Mouse (Mus musculus) v-Abl transformed pro-B cells (cell line): ENCODE data around the gene Gm4131.

Source experiments
- in situ Hi-C, 2 experiments: fragments of 400-800 bp; cut with MboI; formaldehyde crosslinking; loops; one replicate each; pipeline ENCODE4 v1.15.1; 2025; ENCODE audit not compliant: unreplicated experiment in 2 of 2

Gm4131 gene

DNA sequence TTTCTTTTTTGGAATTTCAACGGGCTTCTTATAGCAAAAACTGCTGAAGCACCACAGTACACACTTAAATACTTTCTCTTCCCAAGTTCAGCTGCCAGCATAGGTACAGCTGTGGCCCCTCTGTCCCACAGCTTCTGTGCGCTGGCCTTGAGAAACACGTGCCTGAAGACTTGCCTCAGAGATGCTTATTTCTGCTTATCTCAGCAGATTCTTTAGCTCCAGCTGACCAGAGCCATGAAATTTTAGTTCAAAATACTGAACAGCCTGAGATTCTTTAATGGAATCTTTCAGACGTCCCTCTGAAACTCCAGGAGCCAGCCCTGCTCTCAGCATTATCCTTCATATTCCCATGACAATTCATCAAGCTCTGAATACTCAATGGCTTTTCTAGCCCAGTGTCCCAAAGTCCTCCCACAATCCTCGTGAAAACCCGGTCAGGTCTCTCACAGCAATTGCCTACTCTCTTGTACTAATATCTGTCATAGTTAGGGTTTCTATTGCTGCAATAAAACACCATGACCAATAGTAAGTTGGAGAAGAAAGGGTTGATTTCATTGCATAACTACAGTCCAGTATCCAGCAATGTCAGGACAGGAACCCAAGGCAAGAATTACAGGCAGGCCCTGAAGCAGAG, 98.5 kb downstream of the Gm4131 start:
- in situ Hi-C loops: no loop called here

DNA sequence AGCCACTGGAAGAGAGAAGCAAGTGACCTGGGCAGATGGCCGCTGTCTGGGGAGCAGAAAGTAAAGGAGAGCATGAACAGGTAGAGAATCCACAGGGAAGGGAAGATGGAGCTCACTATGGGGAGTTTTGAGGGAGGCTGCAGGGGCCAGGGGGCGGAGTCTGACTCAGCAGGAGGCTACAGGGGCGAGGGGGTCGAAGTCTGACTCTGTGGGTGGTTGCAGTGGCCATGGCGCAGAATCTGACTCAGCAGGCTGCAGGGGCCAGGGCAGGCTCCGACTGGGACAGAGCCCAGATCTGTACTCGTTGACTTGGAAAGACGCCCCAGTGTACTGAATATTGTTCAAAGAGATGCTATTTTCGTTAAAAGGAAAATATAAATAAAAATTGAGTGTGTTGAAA, 101.8 kb downstream of the Gm4131 start:
- in situ Hi-C loops: no loop called here

DNA sequence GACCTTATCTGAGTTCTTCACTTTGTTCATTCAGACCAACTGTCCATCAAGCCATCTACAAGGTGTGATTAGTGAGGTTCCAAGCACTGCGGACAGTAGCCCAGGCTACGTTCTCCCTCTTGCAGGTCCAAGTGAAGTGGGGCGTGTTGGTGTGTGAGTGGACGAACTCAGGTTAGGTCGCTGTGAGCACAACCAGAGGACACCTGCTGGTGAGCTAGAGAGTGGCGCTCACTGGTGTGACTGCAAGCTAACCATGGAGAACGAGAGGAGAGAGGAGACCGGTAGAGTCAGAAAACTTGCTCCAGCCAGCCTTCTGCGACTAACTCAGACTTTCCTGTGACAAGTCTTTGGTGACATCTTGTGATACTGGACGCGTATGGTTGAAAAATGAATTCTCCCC, 107.2 kb downstream of the Gm4131 start:
- in situ Hi-C loops: loop anchor here (5.0 to 10.0 kb wide), 9 partner anchors 135 to 1127 kb away; no protein-coding TSS in a partner anchor

DNA sequence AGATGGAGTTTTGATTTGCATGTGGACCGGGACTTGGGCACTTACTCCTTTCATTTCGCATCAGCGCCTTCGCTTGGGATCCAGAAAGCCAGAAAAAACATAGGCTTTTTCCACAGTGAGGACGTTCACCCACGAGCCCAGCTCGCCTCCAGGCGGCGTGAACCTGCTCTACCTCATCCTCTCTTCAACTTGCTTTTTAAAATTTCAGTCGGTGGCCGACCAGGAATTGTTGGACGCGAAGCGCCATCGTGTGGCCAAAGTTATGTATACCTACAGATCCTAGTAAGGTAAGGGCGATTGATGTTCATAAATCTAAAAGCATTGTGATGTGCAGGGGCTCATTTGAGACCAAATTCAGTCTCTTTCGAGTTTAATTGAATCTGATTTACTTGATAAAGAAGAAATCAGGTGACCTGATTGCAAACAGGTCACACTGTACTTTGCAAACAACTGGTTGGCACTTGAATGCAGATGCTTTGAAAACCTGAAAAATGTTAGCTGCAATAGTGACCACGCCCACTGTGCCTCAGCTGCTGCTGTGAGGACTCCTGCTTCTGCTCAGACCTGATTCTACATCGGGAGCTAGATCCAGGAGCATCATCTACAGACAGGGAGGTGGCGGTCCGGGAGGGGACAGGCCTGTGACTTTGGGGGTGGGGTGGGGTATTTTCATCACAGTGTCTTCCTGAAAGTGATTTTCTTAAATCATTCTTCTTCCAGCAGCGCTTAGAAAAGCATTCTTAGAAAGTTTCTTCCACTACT, 109.1 kb downstream of the Gm4131 start:
- in situ Hi-C loops: loop anchor here (5.0 to 10.0 kb wide), 9 partner anchors 133 to 1125 kb away; no protein-coding TSS in a partner anchor

DNA sequence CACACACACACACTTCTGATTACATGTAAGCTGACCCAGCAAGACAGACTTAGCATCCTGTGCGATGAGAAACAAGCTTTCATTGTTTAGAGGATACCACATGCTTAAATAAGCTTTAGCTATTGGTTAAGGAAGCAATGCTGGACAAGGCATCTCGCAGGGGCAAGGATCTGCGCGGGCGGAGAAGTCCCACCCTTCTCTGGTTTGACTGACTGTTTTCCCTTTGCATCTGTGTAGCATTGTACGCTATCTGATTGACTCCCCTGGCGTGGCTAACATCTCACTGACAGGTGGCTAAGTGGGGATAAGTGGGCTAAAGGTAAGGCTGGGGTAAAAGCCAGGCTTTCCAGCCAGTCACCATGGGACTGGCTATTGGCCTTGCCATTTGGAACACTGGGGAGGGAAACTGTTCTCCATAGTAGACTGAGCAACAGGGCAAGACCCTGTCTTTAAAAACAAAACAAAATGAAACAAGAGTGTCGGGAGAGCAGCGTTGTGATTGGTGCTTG, 110.4 kb downstream of the Gm4131 start, which contains the start of gene Gucy1b2:
Gene Gucy1b2, minus strand, starts transcription at position 51 of the 509 bp plus-strand sequence.
- in situ Hi-C loops: loop anchor here (5.0 to 10.0 kb wide), 9 partner anchors 131 to 1124 kb away; no protein-coding TSS in a partner anchor

DNA sequence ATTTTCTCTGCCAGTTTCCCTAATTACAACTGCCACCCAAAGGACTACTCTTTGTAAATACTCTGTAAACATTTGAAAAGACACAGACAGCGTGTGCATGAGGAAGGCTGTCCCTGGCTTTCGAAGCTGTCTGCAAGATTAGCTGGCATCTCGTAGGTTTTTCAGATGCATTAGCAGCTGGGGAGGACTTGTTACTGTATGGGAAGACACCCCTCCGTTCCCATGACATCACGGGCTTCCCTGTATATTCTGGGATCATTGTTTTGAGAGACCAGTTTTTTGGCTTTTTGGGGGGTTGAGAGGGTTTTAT, 111.2 kb downstream of the Gm4131 start:
- in situ Hi-C loops: loop anchor here (5.0 to 10.0 kb wide), 9 partner anchors 131 to 1123 kb away; no protein-coding TSS in a partner anchor

DNA sequence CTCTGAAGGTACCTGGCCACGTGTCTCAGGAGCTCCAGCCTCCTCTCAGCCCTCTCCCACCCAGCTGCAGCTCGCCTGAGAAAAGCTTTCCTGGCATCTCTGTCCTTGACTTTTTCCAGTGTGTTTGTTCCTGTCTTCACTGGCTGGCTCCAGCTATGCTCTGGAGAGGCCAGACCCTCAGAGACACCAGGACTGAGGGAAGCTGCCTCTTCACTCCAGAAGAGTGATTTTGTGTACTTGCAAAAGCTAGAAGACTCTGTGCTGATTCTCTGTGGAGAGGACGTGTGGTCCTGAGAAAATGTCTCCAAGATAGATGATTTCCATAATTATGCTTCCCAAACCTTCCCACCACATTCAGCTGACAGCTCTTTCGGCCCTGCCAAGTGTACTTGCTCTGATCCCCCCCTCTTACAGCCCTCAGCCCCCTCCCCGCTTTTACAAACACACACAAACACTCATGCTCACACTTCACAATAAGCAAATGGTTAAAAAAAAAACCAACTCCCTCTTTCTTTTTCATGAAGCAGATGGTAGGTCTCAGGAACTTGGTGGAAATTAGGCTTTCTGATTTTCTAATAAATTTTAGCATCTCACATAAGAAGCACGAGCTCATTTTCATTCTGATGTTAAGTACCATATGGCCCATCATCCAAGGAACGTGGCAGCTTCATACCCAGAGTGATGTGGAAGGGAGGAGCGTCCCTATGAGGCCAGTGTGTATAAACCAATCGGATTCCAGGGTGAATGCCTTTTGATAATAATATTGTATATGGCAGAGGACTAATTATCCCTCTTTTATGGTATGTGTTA, 111.8 kb downstream of the Gm4131 start:
- in situ Hi-C loops: loop anchor here (5.0 to 10.0 kb wide), 10 partner anchors 130 to 1123 kb away; no protein-coding TSS in a partner anchor

DNA sequence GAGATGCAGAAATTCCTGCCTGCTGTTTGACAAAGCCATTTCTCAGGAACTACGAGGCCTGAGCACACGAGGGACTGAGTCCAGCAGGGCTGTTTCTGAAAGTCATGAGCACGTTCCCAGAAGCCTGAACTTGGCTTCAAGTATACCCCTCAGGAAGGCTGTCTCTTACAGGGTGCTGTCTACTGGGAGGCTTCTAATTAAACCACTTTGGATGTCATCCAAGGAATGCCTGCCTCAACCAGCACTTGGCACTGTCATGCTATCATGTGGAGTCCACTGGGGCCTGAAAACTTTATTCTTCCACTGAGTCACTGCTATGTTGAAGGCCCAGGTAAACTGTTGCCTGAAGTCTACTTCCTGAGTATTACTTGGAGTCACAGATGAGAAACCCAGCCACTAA, 112.6 kb downstream of the Gm4131 start:
- in situ Hi-C loops: loop anchor here (5.0 to 10.0 kb wide), 4 partner anchors 129 to 799 kb away; no protein-coding TSS in a partner anchor

DNA sequence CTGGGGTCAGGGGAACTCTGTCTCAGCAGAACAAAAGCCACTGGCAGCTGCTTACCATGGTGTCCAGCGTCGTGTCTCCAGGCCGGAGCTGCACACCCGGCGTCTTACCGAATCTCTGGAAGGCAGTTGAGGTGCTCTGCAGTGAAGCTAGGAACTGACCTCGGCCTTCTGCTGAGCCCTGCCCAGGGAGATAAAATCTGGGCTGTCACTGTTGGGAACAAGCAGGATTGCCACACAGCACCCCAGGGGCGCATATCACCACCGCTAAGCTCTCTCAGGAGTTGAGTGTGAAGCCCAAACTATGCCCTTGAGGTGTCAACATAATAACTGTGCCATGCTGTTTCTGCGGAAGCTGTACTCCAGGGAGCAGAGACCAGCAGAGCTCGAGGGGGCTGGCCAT, 113.4 kb downstream of the Gm4131 start:
- in situ Hi-C loops: loop anchor here (5.0 to 10.0 kb wide), 4 partner anchors 128 to 798 kb away; no protein-coding TSS in a partner anchor

DNA sequence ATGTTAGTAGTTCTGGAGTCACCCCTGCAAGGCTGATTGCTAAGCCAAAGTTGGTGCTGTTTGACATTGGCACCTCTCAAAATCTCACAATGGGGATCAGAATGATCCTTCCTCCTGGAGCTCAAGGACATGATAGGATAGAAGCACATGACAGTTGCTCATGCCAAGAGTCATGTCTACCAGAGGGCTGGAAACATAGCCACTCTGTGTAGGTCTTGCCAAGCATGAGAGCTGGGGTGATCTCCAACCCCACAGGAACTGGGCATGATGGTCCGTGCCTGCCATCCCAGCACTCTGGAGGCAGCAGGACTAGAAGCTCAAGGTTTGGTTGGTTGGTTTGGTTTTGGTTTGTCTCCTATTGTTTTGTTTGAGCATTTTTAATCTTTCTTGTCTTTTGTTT, 116.0 kb downstream of the Gm4131 start:
- in situ Hi-C loops: loop anchor here (5.0 to 10.0 kb wide), 4 partner anchors 126 to 796 kb away; no protein-coding TSS in a partner anchor

DNA sequence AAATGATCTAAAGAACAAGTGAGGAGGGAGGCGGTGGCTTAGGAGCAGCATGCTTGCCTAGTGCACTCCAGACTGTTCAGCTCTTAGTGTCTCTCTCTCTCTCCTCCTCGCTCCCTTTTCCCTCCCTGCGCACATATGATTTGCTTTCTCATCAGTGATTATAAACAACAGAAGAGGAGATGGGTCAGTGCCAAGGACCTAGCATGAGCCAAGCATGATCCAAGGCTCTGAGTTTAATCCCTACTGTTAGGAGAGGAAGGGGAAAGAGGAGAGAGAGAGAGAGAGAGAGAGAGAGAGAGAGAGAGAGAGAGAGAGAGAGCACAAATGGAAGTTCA, 119.5 kb downstream of the Gm4131 start:
- in situ Hi-C loops: loop anchor here in 1 of 2 experiments (5.0 kb wide), 1 partner anchor 105 kb away; no protein-coding TSS in a partner anchor

DNA sequence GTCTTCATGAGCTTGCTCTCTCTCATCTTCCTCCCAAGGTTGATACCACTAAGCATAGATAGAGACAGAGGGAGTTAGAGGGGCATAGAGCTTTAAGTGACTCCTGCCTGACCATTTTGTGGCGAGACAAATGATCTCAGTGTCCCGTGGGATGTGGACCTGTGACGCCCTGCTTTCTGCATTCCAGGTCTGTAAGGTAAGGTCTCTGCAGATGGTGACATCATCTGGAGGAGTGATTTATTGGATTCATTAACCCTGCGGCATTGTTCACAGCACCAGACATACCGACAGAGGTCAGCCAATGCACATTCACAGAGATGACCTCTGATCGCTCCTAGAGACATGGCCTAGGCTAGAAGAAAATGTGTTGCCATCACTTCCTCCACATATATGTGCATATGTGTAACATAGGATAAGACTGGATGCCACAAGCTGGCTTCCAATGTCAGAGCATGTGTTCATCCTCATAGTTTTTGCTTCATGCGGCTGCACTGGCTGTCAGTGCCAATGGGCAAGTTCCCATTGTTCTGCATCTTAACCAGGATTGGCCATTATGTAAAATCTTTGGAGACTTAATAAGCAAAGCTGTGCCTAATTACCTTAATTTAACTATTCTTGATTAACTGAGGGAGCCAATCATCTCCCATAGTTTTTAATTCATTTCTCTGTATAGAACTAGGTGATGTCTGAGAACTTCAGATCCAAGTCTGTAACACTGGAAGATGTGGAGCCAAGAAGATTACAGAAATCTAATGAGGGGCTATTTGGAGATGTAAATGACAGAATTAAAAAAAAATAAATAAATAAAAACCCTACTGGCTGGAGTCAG, 120.1 kb downstream of the Gm4131 start:
- in situ Hi-C loops: loop anchor here in 1 of 2 experiments (5.0 kb wide), 1 partner anchor 104 kb away; no protein-coding TSS in a partner anchor

DNA sequence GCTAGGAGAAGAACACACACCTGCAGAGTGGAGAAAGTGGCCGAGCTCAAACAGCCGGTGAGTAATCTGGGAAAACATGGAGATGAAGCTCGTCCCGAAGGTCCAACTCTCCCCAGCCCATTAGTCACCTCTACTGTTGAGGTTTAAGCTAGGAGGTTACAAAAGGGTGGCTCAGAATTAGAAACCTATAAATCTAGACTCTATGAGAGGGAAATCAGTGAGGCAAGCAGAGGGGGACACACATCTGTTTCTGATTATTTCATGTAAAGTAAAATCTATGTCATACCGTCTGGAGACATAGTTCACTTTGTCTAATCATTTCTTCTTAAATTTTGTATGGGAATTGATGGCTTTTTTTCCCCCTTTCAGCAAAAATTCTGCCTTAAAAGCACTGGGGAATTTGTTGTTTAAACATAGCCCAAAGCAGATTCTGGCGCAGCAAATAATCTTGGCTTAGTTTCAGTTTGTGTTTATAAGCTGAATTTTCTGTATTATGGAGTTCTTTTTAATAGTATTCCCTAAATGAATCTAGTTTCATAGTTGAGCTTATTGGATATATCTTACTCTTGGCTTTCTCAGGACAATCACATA, 122.8 kb downstream of the Gm4131 start:
- in situ Hi-C loops: no loop called here

DNA sequence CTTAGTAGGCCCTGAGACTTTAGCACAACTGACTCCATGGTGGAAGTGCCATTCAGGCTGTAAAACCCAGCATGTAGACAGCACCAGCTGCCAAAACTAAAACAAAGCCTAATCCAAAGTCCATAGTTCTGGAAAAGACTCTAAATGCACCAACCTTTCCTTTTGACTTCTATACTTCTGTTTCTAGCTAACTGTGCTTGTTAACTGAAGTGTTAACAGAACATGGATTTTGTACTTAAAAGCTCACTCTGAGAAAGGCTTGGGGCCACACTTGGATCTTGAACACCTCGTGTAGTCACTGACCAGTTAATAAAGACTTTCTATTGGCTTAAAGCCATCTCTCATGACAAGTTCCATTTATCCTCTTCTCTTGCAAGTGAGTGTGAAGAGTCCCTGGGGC, 123.8 kb downstream of the Gm4131 start:
- in situ Hi-C loops: no loop called here

DNA sequence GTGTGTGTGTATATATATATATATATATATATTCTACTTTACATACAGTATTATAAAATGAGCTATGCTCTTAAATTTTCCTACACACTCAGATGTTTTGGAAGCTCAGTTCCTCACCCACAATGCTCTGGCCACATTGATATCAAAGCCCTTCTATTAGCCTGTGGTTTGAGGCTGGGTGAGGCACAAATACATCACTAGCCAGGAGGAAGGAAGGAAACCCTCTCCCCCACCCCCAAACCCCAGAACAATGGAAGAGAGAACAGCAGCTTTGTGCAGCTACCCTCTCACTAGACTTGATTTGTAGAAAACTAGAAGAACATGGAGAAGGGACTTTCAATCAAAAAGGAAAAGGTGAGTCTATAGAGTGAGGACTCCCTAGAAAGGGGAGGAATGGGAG, 126.7 kb downstream of the Gm4131 start:
- in situ Hi-C loops: no loop called here

DNA sequence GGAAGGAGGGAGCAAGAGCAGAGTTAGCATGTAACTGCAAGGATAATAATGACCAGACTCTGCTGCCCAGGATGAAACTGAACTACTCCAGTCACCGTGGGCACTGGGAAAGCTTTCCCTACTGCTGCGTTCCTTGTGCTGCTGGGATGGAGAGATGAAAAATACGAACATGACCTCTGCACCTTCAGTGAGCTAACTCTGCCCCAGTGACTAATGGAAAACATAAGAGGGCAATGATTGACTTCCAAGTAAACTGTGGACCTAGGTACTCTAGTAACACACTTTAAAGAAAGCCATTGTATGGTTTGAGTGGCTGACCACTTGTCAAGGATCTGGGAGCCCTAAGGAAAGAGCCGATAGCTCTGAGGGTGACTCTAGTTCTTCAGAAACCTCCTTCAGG, 128.5 kb downstream of the Gm4131 start:
- in situ Hi-C loops: no loop called here

DNA sequence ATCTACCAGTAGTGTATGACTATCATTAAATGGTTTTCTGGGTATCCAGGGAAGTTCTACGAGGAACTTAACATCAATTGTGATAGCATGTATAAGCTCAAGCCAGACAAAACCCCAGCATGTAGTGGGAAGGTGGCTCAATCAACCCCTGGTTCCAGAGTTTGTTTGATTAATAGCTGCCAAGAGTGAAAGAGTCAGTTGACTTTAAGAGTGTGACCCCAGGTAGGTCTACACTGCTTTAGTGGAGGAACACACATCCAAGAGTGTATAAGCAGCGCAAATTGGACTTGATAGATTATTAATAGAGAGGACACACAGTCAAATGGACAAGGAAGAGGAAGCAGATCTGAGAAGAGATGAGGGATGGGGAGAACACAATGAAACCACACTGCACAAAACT, 128.9 kb downstream of the Gm4131 start:
- in situ Hi-C loops: no loop called here

DNA sequence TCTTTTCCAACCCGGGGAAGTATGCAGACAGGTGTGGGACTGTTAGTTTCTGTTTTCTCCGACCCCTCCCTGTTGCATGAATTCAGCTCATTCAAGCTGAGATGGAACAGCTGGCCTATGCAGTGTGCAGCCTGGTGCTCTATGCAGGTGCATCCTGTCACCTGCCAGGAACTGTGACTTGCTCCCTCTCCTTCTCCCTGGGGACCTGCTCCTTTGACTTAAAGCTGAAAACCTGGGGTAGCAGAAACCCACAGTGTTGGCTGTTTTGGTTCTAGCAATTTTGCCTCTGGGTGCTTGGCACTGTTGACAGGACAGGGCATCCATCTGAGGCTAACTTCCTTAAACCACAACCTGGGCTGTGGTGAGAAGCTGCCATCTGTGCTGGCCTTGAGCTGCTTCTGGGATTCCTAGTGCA, 141.4 kb downstream of the Gm4131 start:
- in situ Hi-C loops: no loop called here

DNA sequence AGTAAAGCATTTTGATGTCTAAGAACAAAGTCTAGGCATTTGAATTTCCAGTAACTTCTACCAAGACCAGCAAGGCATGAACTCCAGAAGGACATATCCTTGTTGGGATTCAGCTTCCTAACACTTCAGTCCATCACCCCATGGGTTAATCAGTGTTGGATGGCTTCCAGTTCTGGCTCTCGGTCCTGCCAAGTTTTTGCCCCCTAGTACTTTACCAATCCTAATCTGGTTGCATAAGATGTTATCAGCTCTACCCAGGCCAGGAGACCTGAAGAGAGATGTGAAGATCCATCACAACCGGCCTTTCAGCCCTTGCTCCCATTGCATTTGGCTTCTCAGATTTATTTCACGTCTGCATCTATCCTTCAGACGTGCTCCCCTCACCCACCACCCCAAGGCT, 144.5 kb downstream of the Gm4131 start:
- in situ Hi-C loops: loop anchor here in 1 of 2 experiments (5.0 kb wide), 1 partner anchor 35 kb away; no protein-coding TSS in a partner anchor
